Mouse (Mus musculus) heart, embryonic 14.5 days (tissue): ENCODE results near the gene Cd79b. TPM values are rescaled to one million over a fixed set of nuclear protein-coding genes. Genes with fewer than 3 reads are reported as not detected.

Source experiments
- ATAC-seq: fragments of 200-750 bp; cut with Nextera tagmentation; 2 replicates; pipeline ENCODE4 v1.8.0; 2017; ENCODE audit warnings: low read depth, moderate TSS enrichment; ENCODE audit not compliant: insufficient number of reproducible peaks, insufficient read depth, low FRiP score
- H3K27ac ChIP-seq, 2 experiments: fragments of 200-500 bp in 1 of 2; fragments of 300-500 bp in 1 of 2; sonication (generic) in 1 of 2; replicated peaks in 1 of 2; 2 replicates each; pipeline ENCODE4 v1.5.1; 2012 to 2014; ENCODE audit warnings: low read depth in 2 of 2, low read length in 2 of 2, control low read depth in 1 of 2, mild to moderate bottlenecking in 1 of 2, mixed read lengths in 1 of 2; ENCODE audit not compliant: control insufficient read depth in 1 of 2, insufficient read depth in 1 of 2
- H3K27me3 ChIP-seq: fragments of 300-500 bp; sonication (generic); 2 replicates; pipeline ENCODE4 v1.6.1; 2014; ENCODE audit warnings: mild to moderate bottlenecking, low read length, control low read depth; ENCODE audit not compliant: control insufficient read depth, insufficient read depth
- H3K36me3 ChIP-seq: fragments of 300-500 bp; sonication (generic); 2 replicates; pipeline ENCODE4 v1.6.1; 2014; ENCODE audit warnings: mild to moderate bottlenecking, control low read depth, low read length, mixed read lengths; ENCODE audit not compliant: control insufficient read depth, insufficient read depth
- H3K4me1 ChIP-seq, 2 experiments: fragments of 200-500 bp in 1 of 2; fragments of 300-500 bp in 1 of 2; sonication (generic) in 1 of 2; 2 replicates each; pipeline ENCODE4 v1.6.1; 2012 to 2014; ENCODE audit warnings: low read length in 2 of 2, control low read depth in 1 of 2, mixed read lengths in 1 of 2; ENCODE audit not compliant: control insufficient read depth in 2 of 2, insufficient read depth in 2 of 2
- H3K4me2 ChIP-seq: fragments of 300-500 bp; sonication (generic); 2 replicates; pipeline ENCODE4 v1.6.1; 2014; ENCODE audit warnings: mild to moderate bottlenecking, low read length
- H3K4me3 ChIP-seq, 2 experiments: fragments of 200-500 bp in 1 of 2; fragments of 300-500 bp in 1 of 2; sonication (generic) in 1 of 2; 2 replicates each; pipeline ENCODE4 v1.5.1; 2012 to 2014; ENCODE audit warnings: low read length in 2 of 2, mild to moderate bottlenecking in 2 of 2, control low read depth in 1 of 2, low read depth in 1 of 2, moderate library complexity in 1 of 2; ENCODE audit not compliant: control insufficient read depth in 1 of 2, insufficient read depth in 1 of 2
- H3K9ac ChIP-seq: fragments of 300-500 bp; sonication (generic); 2 replicates; pipeline ENCODE4 v1.6.1; 2014; ENCODE audit warnings: mild to moderate bottlenecking, low read length
- H3K9me3 ChIP-seq: fragments of 300-500 bp; sonication (generic); 2 replicates; pipeline ENCODE4 v1.6.1; 2016; ENCODE audit warnings: low read length, control low read depth; ENCODE audit not compliant: control insufficient read depth
- WGBS: fragments of 180-500 bp; shearing (Covaris S2); extraction: QIAGEN DNeasy Blood & Tissue Kit; methylation state at CpG from one replicate; pipeline ENCODE4 v1.1.7; 2014; 5-methylcytosine and 5-hydroxymethylcytosine counted together
- polyA plus RNA-seq: library from polyadenylated mRNA; unstranded; fragments of >200 nt; fragmentation: Nextera tagmentation; extraction: Ambion mirVana; gene quantifications from 2 replicates; pipeline ENCODE4 v1.2.1, GENCODE M21; 2014

Gene Cd79b
- 0.95 and 1.4 TPM in 2 replicates for polyA plus RNA-seq

- Histone ChIP-seq H3K4me3 (no peak within 1 kb of the TSS), H3K27ac (no peak within 1 kb of the TSS), H3K9me3 (no peaks in the 10 kb centered on the region), H3K9ac (no peak within 1 kb of the TSS), H3K27me3 (no peaks in the 10 kb centered on the region), H3K4me2 (no peak within 1 kb of the TSS), H3K4me1 (peaks cover 0 to 2% of the 10 kb centered on the region in 2 experiments; a peak in 1 of 4 replicates), H3K36me3 (no peaks in the 10 kb centered on the region)
- WGBS = 60% methylated on average over 9 of the region's 9 CpGs
- ATAC-seq = no peak
Measured at GRCm38 (mm10) chr11:106314333-106314812, at the start of gene Cd79b. Gene Cd79b (minus strand): TSS chr11:106314762.

GRCm38 (mm10) chr11:106359350-106359749, 44.8 kb upstream of the Cd79b start:
- WGBS = 29% methylated on average over 5 of the region's 5 CpGs

GRCm38 (mm10) chr11:106355382-106356128, 41.0 kb upstream of the Cd79b start:
- H3K27ac ChIP-seq = 0 out of 4 replicates have a peak overlapping the region, but pooled peaks of 1 of the 2 experiments have one; percentile 24
- H3K9me3 ChIP-seq = no peaks in the 10 kb centered on the region

More at GRCm38 (mm10) chr11:106359350-106359749, 44.8 kb upstream of the Cd79b start:
- ATAC-seq = no peak
- peaks cover 6 to 8% of the 10 kb centered on the region in 2 experiments for H3K4me1 ChIP-seq
- no peak overlapping the region for H3K4me3 ChIP-seq
- no peaks in the 10 kb centered on the region for H3K27me3 ChIP-seq
- H3K9ac ChIP-seq = no peak overlapping the region
- no peaks in the 10 kb centered on the region for H3K36me3 ChIP-seq
- no peaks in the 10 kb centered on the region for H3K9me3 ChIP-seq
- no peak overlapping the region for H3K27ac ChIP-seq
- no peak overlapping the region for H3K4me2 ChIP-seq

GRCm38 (mm10) chr11:106354181-106354580, 39.6 kb upstream of the Cd79b start:
- Histone ChIP-seq H3K36me3 (no peaks in the 10 kb centered on the region), H3K27ac (no peak overlapping the region), H3K4me1 (peaks cover 8% of the 10 kb centered on the region in 2 experiments), H3K9ac (no peak overlapping the region), H3K9me3 (no peaks in the 10 kb centered on the region), H3K4me2 (no peak overlapping the region), H3K4me3 (no peak overlapping the region), H3K27me3 (no peaks in the 10 kb centered on the region)
- WGBS = 50% methylated on average over 1 of the region's 1 CpGs
- ATAC-seq = no peak

More at GRCm38 (mm10) chr11:106355382-106356128, 41.0 kb upstream of the Cd79b start:
- Histone ChIP-seq H3K9ac (no peak overlapping the region), H3K4me3 (no peak overlapping the region), H3K36me3 (no peaks in the 10 kb centered on the region), H3K4me1 (peaks cover 8% of the 10 kb centered on the region in 2 experiments), H3K4me2 (no peak overlapping the region), H3K27me3 (no peaks in the 10 kb centered on the region)
- no peak for ATAC-seq
- 45% methylated on average over 19 of the region's 19 CpGs for WGBS

- 82% methylated on average over 12 of the region's 12 CpGs for WGBS
- no peaks in the 10 kb centered on the region for H3K36me3 ChIP-seq
- H3K4me3 ChIP-seq = no peak within 1 kb of the TSS
- no peak within 1 kb of the TSS for H3K27ac ChIP-seq
- no peak within 1 kb of the TSS for H3K9ac ChIP-seq
- no peaks in the 10 kb centered on the region for H3K27me3 ChIP-seq
- H3K4me2 ChIP-seq = no peak within 1 kb of the TSS
- no peaks in the 10 kb centered on the region for H3K9me3 ChIP-seq
- no peak for ATAC-seq
- peaks cover 8% of the 10 kb centered on the region in 2 experiments for H3K4me1 ChIP-seq
Measured at GRCm38 (mm10) chr11:106353188-106353587, 38.6 kb upstream of the Cd79b start, which contains the start of gene Scn4a. Gene Scn4a (minus strand): TSS chr11:106353288.

GRCm38 (mm10) chr11:106351941-106352340, 37.4 kb upstream of the Cd79b start:
- no peak overlapping the region for H3K27ac ChIP-seq
- no peak for ATAC-seq
- no peaks in the 10 kb centered on the region for H3K27me3 ChIP-seq
- WGBS = 58% methylated on average over 4 of the region's 4 CpGs
- no peaks in the 10 kb centered on the region for H3K36me3 ChIP-seq
- H3K9ac ChIP-seq = no peak overlapping the region
- H3K4me2 ChIP-seq = no peak overlapping the region
- peaks cover 8% of the 10 kb centered on the region in 2 experiments for H3K4me1 ChIP-seq
- no peak overlapping the region for H3K4me3 ChIP-seq
- no peaks in the 10 kb centered on the region for H3K9me3 ChIP-seq

GRCm38 (mm10) chr11:106351253-106351652, 36.7 kb upstream of the Cd79b start:
- peaks cover 8% of the 10 kb centered on the region in 2 experiments for H3K4me1 ChIP-seq
- no peak overlapping the region for H3K4me2 ChIP-seq
- 53% methylated on average over 3 of the region's 3 CpGs for WGBS
- no peaks in the 10 kb centered on the region for H3K36me3 ChIP-seq
- no peak overlapping the region for H3K27ac ChIP-seq
- H3K9ac ChIP-seq = no peak overlapping the region
- H3K9me3 ChIP-seq = no peaks in the 10 kb centered on the region
- H3K4me3 ChIP-seq = no peak overlapping the region
- no peaks in the 10 kb centered on the region for H3K27me3 ChIP-seq
- no peak for ATAC-seq
